Comparison of ENCODE assay signal across 10 mouse cellular contexts in genomic region chr13:21924734-21925335, GRCm38 (mm10). TPM values are rescaled to one million over a fixed set of nuclear protein-coding genes. Genes with fewer than 3 reads are reported as not detected.
DNase-seq lines count a peak whose midpoint lies in the region; ATAC-seq and TF ChIP-seq lines count a peak whose summit lies in the region.
"Had no signal": no experiment of that assay in that cellular context is flagged by ENCODE, and none has a peak within 500 bp of the region (broad histone marks: within the 10 kb centered on the region; RNA-seq: fewer than 3 reads in every experiment).

No protein-coding gene starts in this region.

- no peak overlapping the region for H3K4me3 ChIP-seq in hindbrain, embryonic 11.5 days (ENCODE audit: low read depth, low read length)
- no peak overlapping the region for H3K4me3 ChIP-seq in hindbrain, embryonic 13.5 days
- H3K4me3 ChIP-seq in ES-E14 (ENCODE audit: insufficient read depth in 1 of 2, low read depth in 1 of 2, low read length in 2 of 2, poor library complexity in 1 of 2, severe bottlenecking in 1 of 2), result peak overlapping the region; percentile 49 to 73
- no peak overlapping the region for H3K4me3 ChIP-seq in embryonic facial prominence, embryonic 14.5 days (ENCODE audit: low read depth, low read length)
- H3K4me3 ChIP-seq in liver, embryonic 15.5 days (replicated peaks), result peak overlapping the region; percentile 32

- in situ Hi-C loops in ES-E14 (cut with MboI; ENCODE audit: low sequenced_read_pairs in 2 of 2, unreplicated experiment in 2 of 2), result loop anchor here (5.0 to 25.0 kb wide), 6 partner anchors 97 to 1600 kb away; no protein-coding TSS in a partner anchor

- no peaks in the 10 kb centered on the region for H3K4me1 ChIP-seq in hindbrain, embryonic 11.5 days (replicated peaks; ENCODE audit: control insufficient read depth, insufficient read depth, low read length)
- H3K4me1 ChIP-seq in hindbrain, embryonic 13.5 days (replicated peaks), result no peaks in the 10 kb centered on the region
- peaks cover 0 to 2% of the 10 kb centered on the region in 2 experiments; a peak in 1 of 4 replicates for H3K4me1 ChIP-seq in ES-E14 (ENCODE audit: control insufficient read depth in 2 of 2, insufficient read depth in 2 of 2, low read length in 2 of 2, poor library complexity in 1 of 2)
- H3K4me1 ChIP-seq in embryonic facial prominence, embryonic 14.5 days (ENCODE audit: control insufficient read depth, insufficient read depth, low read length), result no peaks in the 10 kb centered on the region
- H3K4me1 ChIP-seq in liver, embryonic 15.5 days (replicated peaks), result peaks cover 26% of the 10 kb centered on the region

- no peaks in the 10 kb centered on the region for H3K36me3 ChIP-seq in hindbrain, embryonic 11.5 days (ENCODE audit: control insufficient read depth, insufficient read depth, low read length)
- H3K36me3 ChIP-seq in hindbrain, embryonic 13.5 days, result no peaks in the 10 kb centered on the region
- H3K36me3 ChIP-seq in ES-E14 (ENCODE audit: control insufficient read depth, insufficient read depth, low read length, poor library complexity, severe bottlenecking), result no peaks in the 10 kb centered on the region
- H3K36me3 ChIP-seq in embryonic facial prominence, embryonic 14.5 days (ENCODE audit: control insufficient read depth, insufficient read depth, low read length), result no peaks in the 10 kb centered on the region
- H3K36me3 ChIP-seq in liver, embryonic 15.5 days (replicated peaks), result no peaks in the 10 kb centered on the region

- H3K27me3 ChIP-seq in hindbrain, embryonic 11.5 days (ENCODE audit: control insufficient read depth, insufficient read depth, low read length), result peaks cover 2% of the 10 kb centered on the region; the same call in 1 of the 2 replicates
- peaks cover 78% of the 10 kb centered on the region for H3K27me3 ChIP-seq in hindbrain, embryonic 13.5 days
- no peaks in the 10 kb centered on the region for H3K27me3 ChIP-seq in embryonic facial prominence, embryonic 14.5 days (replicated peaks; ENCODE audit: control insufficient read depth, insufficient read depth, low read length)
- H3K27me3 ChIP-seq in liver, embryonic 15.5 days, result 0 out of 2 replicates have a peak, but pooled peaks cover 4% of the 10 kb centered on the region

- H3K27ac ChIP-seq in hindbrain, embryonic 11.5 days (ENCODE audit: low read depth, low read length), result no peak overlapping the region
- no peak overlapping the region for H3K27ac ChIP-seq in hindbrain, embryonic 13.5 days
- H3K27ac ChIP-seq in ES-E14 (ENCODE audit: insufficient read depth, low read depth, low read length, poor library complexity, severe bottlenecking), result no peak overlapping the region
- no peak overlapping the region for H3K27ac ChIP-seq in embryonic facial prominence, embryonic 14.5 days (replicated peaks; ENCODE audit: low read depth, low read length)
- no peak overlapping the region for H3K27ac ChIP-seq in liver, embryonic 15.5 days (replicated peaks)
- H3K27ac ChIP-seq: macrophage had no signal

- DNase-seq in hindbrain, embryonic 11.5 days (ENCODE audit: low spot score), result peak; percentile 55
- DNase-seq in ES-E14 (ENCODE audit: low read depth, low spot score), result no peak
- DNase-seq in embryonic facial prominence, embryonic 14.5 days (ENCODE audit: low spot score), result peak; percentile 14
- DNase-seq in spleen, postnatal 14 days (ENCODE audit: low spot score in 2 of 2), result no peak
- DNase-seq in kidney, postnatal 36 days, result no peak
- DNase-seq in layer of hippocampus, adult 9-11 months, result no peak

- H3K4me2 ChIP-seq in hindbrain, embryonic 11.5 days (replicated peaks; ENCODE audit: low read depth, low read length), result peak overlapping the region; percentile 11; the same call in 1 of the 2 replicates
- H3K4me2 ChIP-seq in hindbrain, embryonic 13.5 days, result no peak overlapping the region
- peak overlapping the region; percentile 25 for H3K4me2 ChIP-seq in embryonic facial prominence, embryonic 14.5 days (ENCODE audit: low read depth, low read length)
- H3K4me2 ChIP-seq in liver, embryonic 15.5 days, result peak overlapping the region; percentile 57

- ATAC-seq in hindbrain, embryonic 11.5 days (ENCODE audit: low FRiP score), result no peak
- no peak for ATAC-seq in hindbrain, embryonic 13.5 days (ENCODE audit: low FRiP score)
- 0 out of 2 replicates have a peak, but pooled peaks have one; percentile 44 for ATAC-seq in embryonic facial prominence, embryonic 14.5 days (ENCODE audit: low read depth)
- peak; percentile 43 for ATAC-seq in liver, embryonic 15.5 days (ENCODE audit: insufficient read depth)
- ATAC-seq: activated CD4-positive, CD25-positive, alpha-beta regulatory T cell, adult 4 months had no signal

- no peak overlapping the region for H3K9ac ChIP-seq in hindbrain, embryonic 11.5 days (ENCODE audit: low read depth, low read length)
- no peak overlapping the region for H3K9ac ChIP-seq in hindbrain, embryonic 13.5 days
- H3K9ac ChIP-seq in ES-E14 (ENCODE audit: insufficient read depth, low read depth, low read length, poor library complexity, severe bottlenecking), result peak overlapping the region; percentile 74; the same call in 1 of the 2 replicates
- no peak overlapping the region for H3K9ac ChIP-seq in embryonic facial prominence, embryonic 14.5 days (ENCODE audit: low read depth, low read length)
- H3K9ac ChIP-seq in liver, embryonic 15.5 days, result 0 out of 2 replicates have a peak overlapping the region, but pooled peaks have one; percentile 11

- no peaks in the 10 kb centered on the region for H3K9me3 ChIP-seq in hindbrain, embryonic 11.5 days (ENCODE audit: control insufficient read depth, low read length)
- no peaks in the 10 kb centered on the region for H3K9me3 ChIP-seq in hindbrain, embryonic 13.5 days
- H3K9me3 ChIP-seq in ES-E14 (ENCODE audit: control insufficient read depth, insufficient read depth, low read depth, low read length), result no peaks in the 10 kb centered on the region
- H3K9me3 ChIP-seq in embryonic facial prominence, embryonic 14.5 days (ENCODE audit: control insufficient read depth, low read length), result no peaks in the 10 kb centered on the region
- H3K9me3 ChIP-seq in liver, embryonic 15.5 days (replicated peaks), result no peaks in the 10 kb centered on the region

- 2% methylated on average over 21 of the region's 21 CpGs for WGBS in hindbrain, embryonic 11.5 days
- WGBS in hindbrain, embryonic 13.5 days, result 4% methylated on average over 21 of the region's 21 CpGs
- 7% methylated on average over 21 of the region's 21 CpGs for WGBS in embryonic facial prominence, embryonic 14.5 days
- WGBS in liver, embryonic 15.5 days (ENCODE audit: insufficient replicate concordance), result 4% methylated on average over 21 of the region's 21 CpGs

TF ChIP-seq in ES-E14, 5 proteins besides CTCF, POLR2A, EP300 and RAD21:
- TF ChIP-seq MAFK (IDR thresholded peaks at IDR 0.05; ENCODE audit: insufficient read depth, low read depth, low read length) (peak; percentile 80; the same call in 1 of the 2 replicates), ZC3H11A (IDR thresholded peaks at IDR 0.05; ENCODE audit: borderline replicate concordance, low read depth, low read length) (no peak), CHD2 (IDR thresholded peaks at IDR 0.05; ENCODE audit: low read depth, low read length) (no peak), ZNF384 (IDR thresholded peaks at IDR 0.05; ENCODE audit: low read depth, low read length) (no peak), HCFC1 (IDR thresholded peaks at IDR 0.05; ENCODE audit: borderline replicate concordance, insufficient read depth, low read length) (no peak)
TF ChIP-seq in ES-E14: peak in this region for 1.

RNA-seq across cellular contexts. Expression of gene Zfp184, which starts 20.1 kb away (rescaled TPM):
- polyA plus RNA-seq in hindbrain, embryonic 11.5 days (2014; fragmentation: Nextera tagmentation; extraction: Ambion mirVana), result 25.7 and 27.8 TPM in 2 replicates
- 16.8 and 19.9 TPM in 2 replicates for polyA plus RNA-seq in hindbrain, embryonic 13.5 days (2015; fragmentation: Nextera tagmentation; extraction: Ambion mirVana)
- 5.4 and 6.2 TPM in 2 replicates for total RNA-seq in ES-E14 (2012; rRNA removed)
- 7.6 and 8.9 TPM in 2 replicates for polyA plus RNA-seq in embryonic facial prominence, embryonic 14.5 days (2014; fragmentation: Nextera tagmentation; extraction: Ambion mirVana)
- polyA plus RNA-seq in liver, embryonic 15.5 days (2015; fragmentation: Nextera tagmentation; extraction: Ambion mirVana), result 0.59 and 0.71 TPM in 2 replicates
- polyA plus RNA-seq: activated CD4-positive, CD25-positive, alpha-beta regulatory T cell, adult 4 months had no signal

RNA-seq across cellular contexts. Expression of gene Pom121l2, which starts 56.2 kb away (rescaled TPM):
- 0.11 TPM in 2 replicates for polyA plus RNA-seq in hindbrain, embryonic 11.5 days (2014; fragmentation: Nextera tagmentation; extraction: Ambion mirVana)
- polyA plus RNA-seq in hindbrain, embryonic 13.5 days (2015; fragmentation: Nextera tagmentation; extraction: Ambion mirVana), result not detected in 2 replicates
- total RNA-seq in ES-E14 (2012; rRNA removed), result 0.26 and 0.31 TPM in 2 replicates
- 0.11 and 0.13 TPM in 2 replicates for polyA plus RNA-seq in embryonic facial prominence, embryonic 14.5 days (2014; fragmentation: Nextera tagmentation; extraction: Ambion mirVana)
- polyA plus RNA-seq in liver, embryonic 15.5 days (2015; fragmentation: Nextera tagmentation; extraction: Ambion mirVana), result not detected in 2 replicates
- polyA plus RNA-seq: activated CD4-positive, CD25-positive, alpha-beta regulatory T cell, adult 4 months; macrophage had no signal

Comparison
In these comparisons a context has a peak if more than half of its experiments do, and no peak if none do; other contexts are left out.
1. ATAC-seq: peak in embryonic facial prominence, embryonic 14.5 days (single experiment) and liver, embryonic 15.5 days (single experiment); none in hindbrain, embryonic 11.5 days (single experiment) and hindbrain, embryonic 13.5 days (single experiment).
2. DNase-seq: peak in hindbrain, embryonic 11.5 days (single experiment) and embryonic facial prominence, embryonic 14.5 days (single experiment); none in ES-E14 (single experiment), spleen, postnatal 14 days (0 of 2), kidney, postnatal 36 days (0 of 2) and layer of hippocampus, adult 9-11 months (single experiment).
3. H3K4me3 ChIP-seq: peak in ES-E14 (2 of 2) and liver, embryonic 15.5 days (single experiment); none in hindbrain, embryonic 11.5 days (single experiment), hindbrain, embryonic 13.5 days (single experiment) and embryonic facial prominence, embryonic 14.5 days (single experiment).
4. H3K9ac ChIP-seq: peak in ES-E14 (single experiment) and liver, embryonic 15.5 days (single experiment); none in hindbrain, embryonic 11.5 days (single experiment), hindbrain, embryonic 13.5 days (single experiment) and embryonic facial prominence, embryonic 14.5 days (single experiment).